Mouse (Mus musculus) lung, embryonic 14.5 days (tissue): ENCODE results near the gene Hoxd4. TPM values are rescaled to one million over a fixed set of nuclear protein-coding genes. Genes with fewer than 3 reads are reported as not detected.

ENCODE experiments used
- ATAC-seq: fragments of 200-750 bp; cut with Nextera tagmentation; 2 replicates; pipeline ENCODE4 v1.8.0; 2017; ENCODE audit warnings: mild to moderate bottlenecking, moderate TSS enrichment, moderate library complexity; ENCODE audit not compliant: insufficient read depth
- DNase-seq: peaks from one replicate; pipeline ENCODE4 v3.0.0-alpha.2; 2015
- H3K27ac ChIP-seq: fragments of 300-500 bp; sonication (generic); 2 replicates; pipeline ENCODE4 v1.5.1; 2014; ENCODE audit warnings: low read depth, mild to moderate bottlenecking, moderate library complexity
- H3K27me3 ChIP-seq: fragments of 300-500 bp; sonication (generic); 2 replicates; pipeline ENCODE4 v1.6.1; 2014; ENCODE audit warnings: low read length, control low read depth; ENCODE audit not compliant: insufficient read depth
- H3K36me3 ChIP-seq: fragments of 300-500 bp; sonication (generic); 2 replicates; pipeline ENCODE4 v1.6.1; 2014; ENCODE audit warnings: control low read depth; ENCODE audit not compliant: insufficient read depth
- H3K4me1 ChIP-seq: fragments of 300-500 bp; sonication (generic); 2 replicates; pipeline ENCODE4 v1.6.1; 2014; ENCODE audit warnings: antibody characterized with exemption, control low read depth; ENCODE audit not compliant: insufficient read depth
- H3K4me2 ChIP-seq: fragments of 300-500 bp; sonication (generic); 2 replicates; pipeline ENCODE4 v1.6.1; 2014; ENCODE audit warnings: mild to moderate bottlenecking
- H3K4me3 ChIP-seq: fragments of 300-500 bp; sonication (generic); 2 replicates; pipeline ENCODE4 v1.5.1; 2014; ENCODE audit warnings: low read depth, low read length
- H3K9ac ChIP-seq: fragments of 300-500 bp; sonication (generic); 2 replicates; pipeline ENCODE4 v1.6.1; 2014
- H3K9me3 ChIP-seq: fragments of 300-500 bp; sonication (generic); 2 replicates; pipeline ENCODE4 v1.6.1; 2016; ENCODE audit warnings: low read depth, low read length, control low read depth
- CTCF ChIP-seq: IDR thresholded peaks from 2 replicates; pipeline ENCODE4 v1.5.1; 2016; ENCODE audit warnings: antibody characterized with exemption, low read depth
- WGBS: fragments of 180-500 bp; shearing (Covaris S2); extraction: QIAGEN DNeasy Blood & Tissue Kit; methylation state at CpG from one replicate; pipeline ENCODE4 v1.1.7; 2014; 5-methylcytosine and 5-hydroxymethylcytosine counted together
- polyA plus RNA-seq: library from polyadenylated mRNA; unstranded; fragments of >200 nt; fragmentation: Nextera tagmentation; extraction: Ambion mirVana; gene quantifications from 2 replicates; pipeline ENCODE4 v1.2.1, GENCODE M21; 2014

Gene Hoxd4
- polyA plus RNA-seq, 1 experiment from 2014 or later = not detected

DNA sequence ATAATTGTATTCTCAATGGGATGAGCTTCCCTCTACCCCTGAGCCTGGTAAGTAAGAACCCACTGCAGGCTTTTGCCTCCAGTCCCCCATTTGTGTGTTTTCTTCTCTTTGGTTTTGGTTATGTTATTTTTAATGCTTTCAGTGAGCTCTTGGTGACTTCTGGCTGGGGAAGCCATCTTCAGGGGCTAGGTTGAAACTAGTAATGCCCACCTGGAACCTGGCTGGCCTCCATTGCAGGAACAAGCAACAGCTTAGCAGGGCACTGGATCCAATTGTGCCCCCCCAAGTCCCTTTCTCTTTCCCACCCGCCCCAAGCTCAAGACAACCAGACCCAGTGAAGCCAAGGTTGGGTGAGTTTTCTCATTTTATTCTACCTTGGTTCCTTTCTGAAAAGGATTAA is 16.3 kb upstream of the Hoxd4 start:
- TF ChIP-seq CTCF = no peak
- Histone ChIP-seq H3K4me2 (no peak overlapping the region), H3K36me3 (no peaks in the 10 kb centered on the region), H3K4me1 (no peaks in the 10 kb centered on the region), H3K27ac (no peak overlapping the region), H3K4me3 (no peak overlapping the region), H3K27me3 (peaks cover 99% of the 10 kb centered on the region), H3K9me3 (no peaks in the 10 kb centered on the region), H3K9ac (no peak overlapping the region)
- 21% methylated on average over 1 of the region's 1 CpGs for WGBS
- ATAC-seq (no peak), DNase-seq (no peak)

GRCm38 (mm10) chr2:74695813-74696430 is 15.8 kb upstream of the Hoxd4 start:
- Histone ChIP-seq H3K9me3 (no peaks in the 10 kb centered on the region), H3K27ac (no peak overlapping the region), H3K4me2 (no peak overlapping the region), H3K4me1 (no peaks in the 10 kb centered on the region), H3K27me3 (peaks cover 99% of the 10 kb centered on the region), H3K9ac (no peak overlapping the region), H3K36me3 (no peaks in the 10 kb centered on the region), H3K4me3 (no peak overlapping the region)
- ATAC-seq = no peak
- 3% methylated on average over 7 of the region's 7 CpGs for WGBS
- DNase-seq = no peak
- no peak for TF ChIP-seq CTCF

DNA sequence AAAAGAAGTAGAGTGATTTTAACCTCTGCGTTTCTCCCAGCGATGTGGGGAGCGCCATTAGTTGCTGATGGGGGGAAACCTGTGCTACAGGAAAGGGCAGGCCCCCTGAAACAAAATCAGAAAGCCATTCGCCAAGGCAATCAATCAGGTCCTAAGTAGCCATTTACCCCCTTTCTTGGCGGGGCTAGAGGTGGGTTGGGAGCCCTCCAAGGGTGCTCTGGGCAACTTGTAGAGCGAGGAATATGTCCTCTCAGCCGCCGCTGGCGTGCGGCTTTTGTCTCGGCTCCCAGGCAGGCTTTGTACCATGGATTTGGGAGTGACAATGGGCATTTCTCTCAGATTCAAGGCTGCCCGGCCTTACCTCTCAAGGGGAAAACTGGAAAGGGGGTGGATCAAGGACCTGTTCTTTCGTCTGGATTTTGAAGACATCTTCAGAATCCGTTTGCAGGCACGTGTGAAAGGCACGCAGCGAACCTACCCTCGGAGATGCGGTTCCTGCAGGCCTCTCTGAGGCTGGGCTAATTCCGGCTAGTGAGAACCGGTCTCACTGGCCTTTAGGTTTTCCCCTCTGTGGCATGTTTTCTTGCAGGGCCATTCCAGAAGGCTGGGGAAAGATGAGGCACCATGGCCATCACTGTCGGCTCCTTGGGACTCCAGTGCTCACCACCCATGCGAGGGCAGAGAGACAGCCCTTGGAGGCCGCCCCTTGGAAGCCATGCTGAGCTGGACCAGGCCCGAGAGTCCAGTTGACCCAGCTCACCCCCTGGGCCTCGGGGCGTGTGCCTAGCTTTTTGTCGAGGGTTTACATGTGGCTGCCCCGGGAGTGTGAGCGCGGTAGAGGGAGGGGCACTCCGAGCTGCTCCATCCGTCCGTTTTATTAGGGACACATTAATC is 15.0 kb upstream of the Hoxd4 start:
- Histone ChIP-seq H3K27me3 (peaks cover 99% of the 10 kb centered on the region), H3K9me3 (no peaks in the 10 kb centered on the region), H3K9ac (no peak overlapping the region), H3K36me3 (no peaks in the 10 kb centered on the region), H3K27ac (no peak overlapping the region), H3K4me1 (no peaks in the 10 kb centered on the region), H3K4me2 (no peak overlapping the region), H3K4me3 (no peak overlapping the region)
- no peak for ATAC-seq
- no peak for TF ChIP-seq CTCF
- no peak for DNase-seq
- WGBS = 2% methylated on average over 34 of the region's 34 CpGs

DNA sequence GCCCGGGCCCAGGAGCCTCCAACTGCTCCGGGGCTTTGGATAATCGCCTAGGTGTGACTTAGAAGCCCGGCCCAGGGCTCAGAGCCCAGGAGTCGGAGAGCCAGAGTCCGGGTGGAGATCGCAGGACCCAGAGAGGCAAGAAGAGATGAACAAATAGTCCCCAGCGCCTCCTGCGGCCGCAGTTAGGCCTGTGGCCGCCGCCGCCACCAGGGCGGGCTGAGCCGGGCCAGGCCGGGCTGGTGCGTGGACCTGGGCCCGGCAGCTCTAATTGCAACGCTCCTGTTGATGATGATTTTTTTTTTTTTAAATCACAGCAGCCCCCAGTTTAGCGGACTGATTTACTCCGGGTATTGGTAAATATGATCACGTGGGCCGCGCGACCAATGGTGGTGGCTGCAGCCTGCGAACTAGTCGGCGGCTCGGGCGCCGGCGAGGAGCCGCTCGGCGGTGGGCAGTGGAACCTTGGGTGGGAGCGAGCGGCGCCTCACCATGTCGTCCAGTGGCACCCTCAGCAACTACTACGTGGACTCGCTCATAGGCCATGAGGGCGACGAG is 14.1 kb upstream of the Hoxd4 start, which contains the start of gene Hoxd9:
Hoxd9 (plus strand) TSS at position 161 of the 555 bp plus-strand sequence.
- H3K4me2 ChIP-seq = peak within 1 kb of the TSS; percentile 59
- H3K36me3 ChIP-seq = no peaks in the 10 kb centered on the region
- H3K4me3 ChIP-seq = peak within 1 kb of the TSS; percentile 36
- ATAC-seq (peak; percentile 65; the same call in 1 of the 2 replicates), DNase-seq (peak; percentile 55)
- H3K9ac ChIP-seq = 0 out of 2 replicates have a peak within 1 kb of the TSS, but pooled peaks have one; percentile 16
- under 1% methylated on average over 43 of the region's 43 CpGs for WGBS
- H3K27me3 ChIP-seq = peaks cover 99% of the 10 kb centered on the region
- H3K9me3 ChIP-seq = no peaks in the 10 kb centered on the region
- no peak for TF ChIP-seq CTCF
- no peaks in the 10 kb centered on the region for H3K4me1 ChIP-seq
- H3K27ac ChIP-seq = no peak within 1 kb of the TSS

DNA sequence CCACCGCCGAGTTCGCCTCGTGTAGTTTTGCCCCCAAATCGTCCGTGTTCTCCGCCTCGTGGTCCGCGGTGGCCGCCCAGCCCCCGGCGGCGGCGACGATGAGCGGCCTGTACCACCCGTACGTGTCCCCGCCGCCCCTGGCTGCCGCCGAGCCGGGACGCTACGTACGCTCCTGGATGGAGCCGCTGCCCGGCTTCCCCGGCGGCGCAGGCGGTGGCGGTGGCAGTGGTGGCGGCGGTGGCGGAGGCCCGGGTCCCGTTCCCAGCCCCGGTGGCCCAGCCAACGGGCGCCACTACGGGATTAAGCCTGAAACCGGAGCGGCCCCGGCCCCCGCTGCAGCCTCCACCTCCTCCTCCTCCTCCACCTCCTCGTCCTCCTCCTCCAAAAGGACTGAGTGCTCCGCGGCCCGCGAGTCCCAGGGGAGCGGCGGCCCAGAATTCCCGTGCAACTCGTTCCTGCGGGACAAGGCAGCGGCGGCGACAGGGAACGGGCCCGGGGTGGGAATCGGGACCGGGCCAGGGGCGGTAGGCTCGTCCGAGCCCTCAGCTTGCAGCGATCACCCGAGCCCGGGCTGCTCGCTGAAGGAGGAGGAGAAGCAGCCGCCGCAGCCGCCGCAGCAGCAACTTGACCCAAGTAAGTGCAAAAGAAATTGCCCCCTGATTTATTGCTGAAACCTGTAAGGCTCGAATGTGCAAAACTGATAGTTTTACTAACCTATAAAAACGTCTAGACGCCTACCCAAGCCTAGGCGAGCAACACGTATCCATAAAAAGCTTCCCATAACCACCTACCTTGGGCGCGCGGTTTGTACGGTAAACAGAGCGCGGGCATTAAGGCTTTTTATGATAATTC is 13.3 kb upstream of the Hoxd4 start:
- Histone ChIP-seq H3K27ac (no peak overlapping the region), H3K4me2 (peak overlapping the region; percentile 59), H3K4me1 (no peaks in the 10 kb centered on the region), H3K27me3 (peaks cover 100% of the 10 kb centered on the region), H3K9ac (0 out of 2 replicates have a peak overlapping the region, but pooled peaks have one; percentile 16), H3K4me3 (peak overlapping the region; percentile 36), H3K36me3 (no peaks in the 10 kb centered on the region), H3K9me3 (no peaks in the 10 kb centered on the region)
- ATAC-seq = no peak
- DNase-seq = no peak
- WGBS = under 1% methylated on average over 83 of the region's 86 CpGs
- TF ChIP-seq CTCF = no peak

- DNase-seq (no peak), ATAC-seq (no peak)
- TF ChIP-seq CTCF = no peak
- 2% methylated on average over 17 of the region's 17 CpGs for WGBS
- no peaks in the 10 kb centered on the region for H3K36me3 ChIP-seq
- H3K27me3 ChIP-seq = peaks cover 100% of the 10 kb centered on the region
- H3K4me1 ChIP-seq = no peaks in the 10 kb centered on the region
- H3K4me2 ChIP-seq = no peak overlapping the region
- H3K9me3 ChIP-seq = no peaks in the 10 kb centered on the region
- no peak overlapping the region for H3K27ac ChIP-seq
- no peak overlapping the region for H3K4me3 ChIP-seq
- H3K9ac ChIP-seq = no peak overlapping the region
Measured at GRCm38 (mm10) chr2:74699053-74699430, 12.7 kb upstream of the Hoxd4 start.
